Mouse (Mus musculus): ENCODE data around the gene Gins1.

Gene Gins1

GRCm38 (mm10) chr2:150963246-150963645 lies 58.0 kb downstream of the Gins1 start:
- DNase-seq: no peak

- no peak for DNase-seq
Observed at GRCm38 (mm10) chr2:150964641-150965040, 59.4 kb downstream of the Gins1 start.

GRCm38 (mm10) chr2:150965951-150966350 lies 60.8 kb downstream of the Gins1 start:
- no peak for DNase-seq

- no peak for DNase-seq
Observed at GRCm38 (mm10) chr2:150967491-150967890, 62.3 kb downstream of the Gins1 start.

- no peak for DNase-seq
Observed at GRCm38 (mm10) chr2:150969231-150969630, 64.0 kb downstream of the Gins1 start.

GRCm38 (mm10) chr2:150971856-150972255 lies 66.7 kb downstream of the Gins1 start:
- DNase-seq: no peak

- DNase-seq: no peak
Observed at GRCm38 (mm10) chr2:150972681-150973080, 67.5 kb downstream of the Gins1 start.

GRCm38 (mm10) chr2:150973401-150974115 lies 68.4 kb downstream of the Gins1 start:
- no peak for DNase-seq

- DNase-seq: no peak
Observed at GRCm38 (mm10) chr2:150976871-150977270, 71.7 kb downstream of the Gins1 start.

GRCm38 (mm10) chr2:150977676-150978075 lies 72.5 kb downstream of the Gins1 start:
- DNase-seq: no peak

GRCm38 (mm10) chr2:150978791-150979190 lies 73.6 kb downstream of the Gins1 start:
- no peak for DNase-seq

GRCm38 (mm10) chr2:150979861-150980620 lies 74.8 kb downstream of the Gins1 start:
- no peak for DNase-seq
